9 mouse cellular contexts compared by ENCODE assay signal in genomic region chr9:73045204-73045603, GRCm38 (mm10). TPM values are rescaled to one million over a fixed set of nuclear protein-coding genes. Genes with fewer than 3 reads are reported as not detected.
DNase-seq lines count a peak whose midpoint lies in the region; ATAC-seq and TF ChIP-seq lines count a peak whose summit lies in the region.
"Had no signal": no experiment of that assay in that cellular context is flagged by ENCODE, and none has a peak within 500 bp of the region (broad histone marks: within the 10 kb centered on the region; RNA-seq: fewer than 3 reads in every experiment).

No protein-coding gene starts in this region.

- TF ChIP-seq CTCF in stomach, postnatal 0 days (IDR thresholded peaks at IDR 0.05; ENCODE audit: low read depth) = no peak

- intact Hi-C loops in left cerebral cortex, postnatal 10 days (cut with DNase I) = no loop called here

- H3K4me3 ChIP-seq in heart, embryonic 16.5 days (ENCODE audit: low read length) = peak overlapping the region; percentile 62
- peak overlapping the region; percentile 61 for H3K4me3 ChIP-seq in liver, embryonic 13.5 days (replicated peaks)
- peak overlapping the region; percentile 54 for H3K4me3 ChIP-seq in stomach, postnatal 0 days (ENCODE audit: low read depth, low read length)

- DNase-seq in kidney, adult 18-20 months = peak; percentile 16
- no peak for DNase-seq in kidney, postnatal 25 days
- DNase-seq in cerebellum, adult 18-20 months = peak; percentile 29 to 52
- DNase-seq in liver, embryonic 13.5 days = no peak
- peak; percentile 23 for DNase-seq in stomach, postnatal 0 days (ENCODE audit: low spot score)
- no peak for DNase-seq in left cerebral cortex, postnatal 10 days (ENCODE audit: extremely low spot score in 1 of 2, low spot score in 2 of 2)
- DNase-seq in yolk sac, embryonic 10.5 days (ENCODE audit: low spot score) = no peak

- H3K36me3 ChIP-seq in heart, embryonic 16.5 days (ENCODE audit: control insufficient read depth, insufficient read depth) = no peaks in the 10 kb centered on the region
- no peaks in the 10 kb centered on the region for H3K36me3 ChIP-seq in liver, embryonic 13.5 days
- no peaks in the 10 kb centered on the region for H3K36me3 ChIP-seq in stomach, postnatal 0 days (ENCODE audit: control insufficient read depth, insufficient read depth, low read length)

- H3K27ac ChIP-seq in heart, embryonic 16.5 days (ENCODE audit: low read length) = no peak overlapping the region
- H3K27ac ChIP-seq in liver, embryonic 13.5 days = no peak overlapping the region
- H3K27ac ChIP-seq in stomach, postnatal 0 days (replicated peaks) = peak overlapping the region; percentile 73

- peak overlapping the region; percentile 96 for H3K4me2 ChIP-seq in heart, embryonic 16.5 days (ENCODE audit: low read depth, low read length)
- H3K4me2 ChIP-seq in liver, embryonic 13.5 days = peak overlapping the region; percentile 84
- H3K4me2 ChIP-seq in stomach, postnatal 0 days (replicated peaks; ENCODE audit: low read depth) = peak overlapping the region; percentile 94

- WGBS in heart, embryonic 16.5 days = 8% methylated on average over 7 of the region's 7 CpGs
- 8% methylated on average over 7 of the region's 7 CpGs for WGBS in liver, embryonic 13.5 days (ENCODE audit: insufficient replicate concordance)
- 5% methylated on average over 7 of the region's 7 CpGs for WGBS in stomach, postnatal 0 days

- no peaks in the 10 kb centered on the region for H3K9me3 ChIP-seq in heart, embryonic 16.5 days (replicated peaks; ENCODE audit: control insufficient read depth, low read length)
- no peaks in the 10 kb centered on the region for H3K9me3 ChIP-seq in liver, embryonic 13.5 days (replicated peaks)
- H3K9me3 ChIP-seq in stomach, postnatal 0 days (ENCODE audit: control insufficient read depth, low read length) = no peaks in the 10 kb centered on the region

- TF ChIP-seq EP300 in stomach, postnatal 0 days (optimal IDR thresholded peaks at IDR 0.05) = no peak

- ATAC-seq in heart, embryonic 16.5 days (replicated peaks; ENCODE audit: extremely low read depth, insufficient read depth, low FRiP score) = no peak
- ATAC-seq in liver, embryonic 13.5 days (ENCODE audit: low read depth) = no peak
- no peak for ATAC-seq in stomach, postnatal 0 days (ENCODE audit: low FRiP score, low TSS enrichment)

- H3K4me1 ChIP-seq in heart, embryonic 16.5 days (ENCODE audit: control insufficient read depth, insufficient read depth, low read length) = peaks cover 10% of the 10 kb centered on the region
- H3K4me1 ChIP-seq in liver, embryonic 13.5 days (replicated peaks) = peaks cover 31% of the 10 kb centered on the region
- H3K4me1 ChIP-seq in stomach, postnatal 0 days (replicated peaks; ENCODE audit: control insufficient read depth, insufficient read depth) = no peaks in the 10 kb centered on the region; the same call in 1 of the 2 replicates

- H3K9ac ChIP-seq in heart, embryonic 16.5 days (ENCODE audit: low read length) = peak overlapping the region; percentile 74
- H3K9ac ChIP-seq in liver, embryonic 13.5 days = peak overlapping the region; percentile 66
- peak overlapping the region; percentile 69 for H3K9ac ChIP-seq in stomach, postnatal 0 days (ENCODE audit: low read length)

- no peaks in the 10 kb centered on the region for H3K27me3 ChIP-seq in heart, embryonic 16.5 days (ENCODE audit: control insufficient read depth, insufficient read depth, low read length)
- H3K27me3 ChIP-seq in liver, embryonic 13.5 days = no peaks in the 10 kb centered on the region
- no peaks in the 10 kb centered on the region for H3K27me3 ChIP-seq in stomach, postnatal 0 days (ENCODE audit: control insufficient read depth, insufficient read depth, low read length)

RNA-seq across cellular contexts. Expression of gene Rab27a, which starts 0.6 kb away (rescaled TPM):
- 7.7 and 11.5 TPM in 2 replicates for polyA plus RNA-seq in heart, embryonic 16.5 days (2015; fragmentation: Nextera tagmentation; extraction: Ambion mirVana)
- 4.5 and 4.9 TPM in 2 replicates for polyA plus RNA-seq in liver, embryonic 13.5 days (2015; fragmentation: Nextera tagmentation; extraction: Ambion mirVana)
- polyA plus RNA-seq in stomach, postnatal 0 days (2015; fragmentation: Nextera tagmentation; extraction: Ambion mirVana) = 22.5 and 22.7 TPM in 2 replicates
- 1 to 10 TPM; 5.5 to 7.1 TPM for total RNA-seq in left cerebral cortex, postnatal 10 days (2021)

RNA-seq across cellular contexts. Expression of gene Pigb, which starts 5.0 kb away (rescaled TPM):
- 7.2 and 7.5 TPM in 2 replicates for polyA plus RNA-seq in heart, embryonic 16.5 days (2015; fragmentation: Nextera tagmentation; extraction: Ambion mirVana)
- polyA plus RNA-seq in liver, embryonic 13.5 days (2015; fragmentation: Nextera tagmentation; extraction: Ambion mirVana) = 4.5 and 6.2 TPM in 2 replicates
- polyA plus RNA-seq in stomach, postnatal 0 days (2015; fragmentation: Nextera tagmentation; extraction: Ambion mirVana) = 7.7 and 8.7 TPM in 2 replicates
- 10 to 100 TPM; 15.0 to 16.6 TPM for total RNA-seq in left cerebral cortex, postnatal 10 days (2021)

RNA-seq across cellular contexts. Expression of gene Khdc3, which starts 56.4 kb away (rescaled TPM):
- 0.18 TPM in 1 of 2 replicates, not detected in the other for polyA plus RNA-seq in heart, embryonic 16.5 days (2015; fragmentation: Nextera tagmentation; extraction: Ambion mirVana)
- polyA plus RNA-seq in liver, embryonic 13.5 days (2015; fragmentation: Nextera tagmentation; extraction: Ambion mirVana) = 0.09 TPM in 1 of 2 replicates, not detected in the other
- not detected in 2 replicates for polyA plus RNA-seq in stomach, postnatal 0 days (2015; fragmentation: Nextera tagmentation; extraction: Ambion mirVana)
- total RNA-seq in left cerebral cortex, postnatal 10 days (2021) = 1 to 10 TPM in 1 of 2 experiments, under 1 TPM in 1; 0.81 to 1.4 TPM

RNA-seq across cellular contexts. Expression of gene Gm20509, which starts 57.1 kb away (rescaled TPM):
- not detected in 2 replicates for polyA plus RNA-seq in heart, embryonic 16.5 days (2015; fragmentation: Nextera tagmentation; extraction: Ambion mirVana)
- polyA plus RNA-seq in liver, embryonic 13.5 days (2015; fragmentation: Nextera tagmentation; extraction: Ambion mirVana) = not detected in 2 replicates
- polyA plus RNA-seq in stomach, postnatal 0 days (2015; fragmentation: Nextera tagmentation; extraction: Ambion mirVana) = not detected in 2 replicates
- total RNA-seq in left cerebral cortex, postnatal 10 days (2021) = not detected
- total RNA-seq: neutrophil, adult 5-6 weeks had no signal

RNA-seq across cellular contexts. Expression of gene Ccpg1, which starts 60.0 kb away (rescaled TPM):
- 30.0 and 35.8 TPM in 2 replicates for polyA plus RNA-seq in heart, embryonic 16.5 days (2015; fragmentation: Nextera tagmentation; extraction: Ambion mirVana)
- polyA plus RNA-seq in liver, embryonic 13.5 days (2015; fragmentation: Nextera tagmentation; extraction: Ambion mirVana) = 9.8 and 12.2 TPM in 2 replicates
- 22.9 and 26.0 TPM in 2 replicates for polyA plus RNA-seq in stomach, postnatal 0 days (2015; fragmentation: Nextera tagmentation; extraction: Ambion mirVana)
- 10 to 100 TPM; 83.8 to 85.7 TPM for total RNA-seq in left cerebral cortex, postnatal 10 days (2021)

Comparison
In these comparisons a context has a peak if more than half of its experiments do, and no peak if none do; other contexts are left out.
1. DNase-seq: peak in kidney, adult 18-20 months (single experiment), cerebellum, adult 18-20 months (2 of 2) and stomach, postnatal 0 days (single experiment); none in kidney, postnatal 25 days (0 of 2), liver, embryonic 13.5 days (single experiment), left cerebral cortex, postnatal 10 days (0 of 2) and yolk sac, embryonic 10.5 days (single experiment).
2. Peak in every context shown above with its lines, with median percentiles within 50 percentile points of each other: H3K4me2 ChIP-seq, H3K4me3 ChIP-seq and H3K9ac ChIP-seq.